Mouse (Mus musculus) myocyte (in vitro differentiated cells): ENCODE data around the gene Cmtm3.

Experiments
- E2F4 ChIP-seq: IDR thresholded peaks from one replicate; pipeline ENCODE4 v1.6.1; 2011; ENCODE audit warnings: mild to moderate bottlenecking, control low read depth, moderate library complexity; ENCODE audit not compliant: insufficient read depth
- MAX ChIP-seq: IDR thresholded peaks from one replicate; pipeline ENCODE4 v1.6.1; 2011; ENCODE audit warnings: low read depth, mild to moderate bottlenecking, control low read depth
- MYOD1 ChIP-seq, 3 experiments: IDR thresholded peaks; one replicate each; pipeline ENCODE4 v1.6.1; 2011; ENCODE audit warnings: control low read depth in 2 of 3, low read depth in 2 of 3, mild to moderate bottlenecking in 2 of 3, moderate library complexity in 1 of 3; ENCODE audit not compliant: insufficient read length in 2 of 3, control insufficient read depth in 1 of 3
- POLR2A ChIP-seq: IDR thresholded peaks from one replicate; pipeline ENCODE4 v1.6.1; 2011; ENCODE audit warnings: low read depth, mild to moderate bottlenecking, control low read depth, moderate library complexity; ENCODE audit not compliant: insufficient read length
- REST ChIP-seq: IDR thresholded peaks from one replicate; pipeline ENCODE4 v1.6.1; 2011; ENCODE audit warnings: mild to moderate bottlenecking, control low read depth, moderate library complexity; ENCODE audit not compliant: insufficient read depth, insufficient read length
- USF1 ChIP-seq: IDR thresholded peaks from one replicate; pipeline ENCODE4 v1.6.1; 2011; ENCODE audit warnings: low read depth, mild to moderate bottlenecking, control low read depth, moderate library complexity

- TF ChIP-seq MYOD1 (IDR thresholded peaks at IDR 0.05; ENCODE audit: control insufficient read depth in 1 of 3, insufficient read length in 2 of 3, low read depth in 2 of 3) (no peak), USF1 (no peak), E2F4 (no peak), POLR2A (no peak), MAX (no peak), REST (no peak)
Measured at GRCm38 (mm10) chr8:104373779-104374178, 34.6 kb downstream of the Cmtm3 start.
